Mouse (Mus musculus): Measurements from ENCODE around the gene Sptbn1. TPM values are rescaled to one million over a fixed set of nuclear protein-coding genes. Genes with fewer than 3 reads are reported as not detected.
"Not testable (repeated sequence)": the region's sequence is repeated elsewhere in the genome, so short reads cannot be mapped to it uniquely, and the experiment has no call there.

Gene Sptbn1
- total RNA-seq, 2 experiments from 2014 or later = 126 to 130 TPM

GRCm38 (mm10) chr11:30256491-30256890, 11.5 kb downstream of the Sptbn1 start:
- no peak for DNase-seq

GRCm38 (mm10) chr11:30255211-30255610, 12.8 kb downstream of the Sptbn1 start:
- DNase-seq = not testable (repeated sequence)

- no peak for DNase-seq
Measured at GRCm38 (mm10) chr11:30251294-30251904, 16.6 kb downstream of the Sptbn1 start.

- no peak for DNase-seq
Measured at GRCm38 (mm10) chr11:30249452-30250016, 18.4 kb downstream of the Sptbn1 start.

GRCm38 (mm10) chr11:30247106-30247505, 20.9 kb downstream of the Sptbn1 start:
- no peak for DNase-seq

- no peak for DNase-seq
Measured at GRCm38 (mm10) chr11:30246161-30246560, 21.8 kb downstream of the Sptbn1 start.

GRCm38 (mm10) chr11:30244172-30244571, 23.8 kb downstream of the Sptbn1 start:
- no peak for DNase-seq

GRCm38 (mm10) chr11:30243591-30243990, 24.4 kb downstream of the Sptbn1 start:
- peak; percentile 67 for DNase-seq

- no peak for DNase-seq
Measured at GRCm38 (mm10) chr11:30240861-30241260, 27.1 kb downstream of the Sptbn1 start.

- no peak for DNase-seq
Measured at GRCm38 (mm10) chr11:30237960-30238359, 30.0 kb downstream of the Sptbn1 start.

- DNase-seq = no peak
Measured at GRCm38 (mm10) chr11:30236681-30237242, 31.2 kb downstream of the Sptbn1 start.

GRCm38 (mm10) chr11:30235666-30236065, 32.3 kb downstream of the Sptbn1 start:
- DNase-seq = no peak

- DNase-seq = no peak
Measured at GRCm38 (mm10) chr11:30235218-30235617, 32.8 kb downstream of the Sptbn1 start.

- no peak for DNase-seq
Measured at GRCm38 (mm10) chr11:30233946-30234345, 34.0 kb downstream of the Sptbn1 start.

- DNase-seq = no peak
Measured at GRCm38 (mm10) chr11:30232082-30232481, 35.9 kb downstream of the Sptbn1 start.

- no peak for DNase-seq
Measured at GRCm38 (mm10) chr11:30231336-30231735, 36.6 kb downstream of the Sptbn1 start.

- DNase-seq = no peak
Measured at GRCm38 (mm10) chr11:30230330-30230771, 37.6 kb downstream of the Sptbn1 start.

- DNase-seq = no peak
Measured at GRCm38 (mm10) chr11:30226756-30227155, 41.2 kb downstream of the Sptbn1 start.

GRCm38 (mm10) chr11:30224599-30224998, 43.4 kb downstream of the Sptbn1 start:
- no peak for DNase-seq

- DNase-seq = no peak
Measured at GRCm38 (mm10) chr11:30222636-30223035, 45.3 kb downstream of the Sptbn1 start.

- no peak for DNase-seq
Measured at GRCm38 (mm10) chr11:30221043-30221442, 46.9 kb downstream of the Sptbn1 start.

GRCm38 (mm10) chr11:30218386-30218785, 49.6 kb downstream of the Sptbn1 start:
- no peak for DNase-seq

- DNase-seq = no peak
Measured at GRCm38 (mm10) chr11:30217496-30217895, 50.5 kb downstream of the Sptbn1 start.

Data from gastrocnemius, postnatal 25 days (tissue).